Comparison of ENCODE assay signal across 18 mouse cellular contexts in genomic region chr1:171982740-171983139, GRCm38 (mm10).
"Had no signal": no experiment of that assay in that cellular context is flagged by ENCODE, and none has a peak within 500 bp of the region (broad histone marks: within the 10 kb centered on the region; RNA-seq: fewer than 3 reads in every experiment).

No protein-coding gene starts in this region.

- H3K4me2 ChIP-seq: lung, embryonic 14.5 days; neural tube, embryonic 13.5 days; neural tube, embryonic 15.5 days; stomach, embryonic 15.5 days had no signal

- H3K27me3 ChIP-seq: neural tube, embryonic 13.5 days; neural tube, embryonic 15.5 days; stomach, embryonic 15.5 days had no signal

- H3K4me3 ChIP-seq: midbrain, embryonic 10.5 days; myocyte; neural tube, embryonic 13.5 days; neural tube, embryonic 15.5 days; stomach, embryonic 15.5 days had no signal

- DNase-seq: lung, adult 18-20 months; lung, embryonic 14.5 days; lung, postnatal 10 days; lung, postnatal 4 days; midbrain, embryonic 14.5 days; retina, postnatal 1 day; right cerebral cortex, adult 18-20 months; right cerebral cortex, postnatal 25 days; thymus, adult 2 months; thymus, postnatal 25 days; thymus, postnatal 4 days had no signal

- H3K9me3 ChIP-seq: midbrain, embryonic 10.5 days; stomach, embryonic 15.5 days had no signal

- H3K4me1 ChIP-seq: neural tube, embryonic 13.5 days; neural tube, embryonic 15.5 days; stomach, embryonic 15.5 days had no signal

- H3K36me3 ChIP-seq: midbrain, embryonic 10.5 days; neural tube, embryonic 13.5 days; neural tube, embryonic 15.5 days; stomach, embryonic 15.5 days had no signal

- H3K27ac ChIP-seq: midbrain, embryonic 10.5 days; neural tube, embryonic 13.5 days; neural tube, embryonic 15.5 days; stomach, embryonic 15.5 days; stomach, postnatal 0 days had no signal

- ATAC-seq: midbrain, embryonic 16.5 days had no signal

- H3K9ac ChIP-seq: lung, embryonic 14.5 days; neural tube, embryonic 13.5 days; neural tube, embryonic 15.5 days; stomach, embryonic 15.5 days had no signal
